Mouse (Mus musculus): ENCODE measurements around the gene Rnf6. TPM values are rescaled to one million over a fixed set of nuclear protein-coding genes. Genes with fewer than 3 reads are reported as not detected.

Rnf6 gene
- total RNA-seq, 2 experiments from 2014 or later = 71.7 to 72.5 TPM

Other genes with a start within 250 kb of the Rnf6 start
- gene Cyp3a25, start 211.9 kb downstream of the Rnf6 start, total RNA-seq (2021) = not detected
- not detected for gene Cyp3a59, start 142.3 kb downstream of the Rnf6 start, total RNA-seq (2021)
- not detected for gene Gm5565, start 61.0 kb downstream of the Rnf6 start, total RNA-seq (2021)
- gene Gm6309, start 50.8 kb downstream of the Rnf6 start, total RNA-seq (2021) = not detected
- gene 1700001J03Rik, start 36.3 kb downstream of the Rnf6 start, total RNA-seq (2021) = under 1 TPM in 1 of 2 experiments, not detected in 1; 0.84 TPM
- gene Cdk8, start 9.7 kb upstream of the Rnf6 start, total RNA-seq (2021) = 10 to 100 TPM; 41.7 to 43.2 TPM
- 100 to 1,000 TPM; 104 to 106 TPM for gene Wasf3, start 163.4 kb upstream of the Rnf6 start, total RNA-seq (2021)